Mouse (Mus musculus): ENCODE measurements at regions not wholly inside any gene's neighbourhood (a gene's known extent, or its start where the extent isn't known, plus 50 kb on each side); places are given as distances from the start of the nearest gene placed in this dataset.

- H3K27ac ChIP-seq (replicated peaks; ENCODE audit: low read depth, low read length) = no peak overlapping the region
- H3K4me3 ChIP-seq (ENCODE audit: insufficient read depth, low read depth, low read length) = no peak overlapping the region
- no peaks in the 10 kb centered on the region for H3K4me1 ChIP-seq (ENCODE audit: control insufficient read depth, insufficient read depth, insufficient read length, low read length)
Measured at GRCm38 (mm10) chr10:25051998-25052397, 124.7 kb upstream of the Arg1 start.

GRCm38 (mm10) chr10:25051368-25051874 lies 124.1 kb upstream of the Arg1 start:
- H3K4me1 ChIP-seq (ENCODE audit: control insufficient read depth, insufficient read depth, insufficient read length, low read length) = no peaks in the 10 kb centered on the region
- no peak overlapping the region for H3K27ac ChIP-seq (replicated peaks; ENCODE audit: low read depth, low read length)
- H3K4me3 ChIP-seq (ENCODE audit: insufficient read depth, low read depth, low read length) = no peak overlapping the region

- Histone ChIP-seq H3K27ac (replicated peaks; ENCODE audit: low read depth, low read length) (no peak overlapping the region), H3K4me3 (ENCODE audit: insufficient read depth, low read depth, low read length) (no peak overlapping the region), H3K4me1 (ENCODE audit: control insufficient read depth, insufficient read depth, insufficient read length, low read length) (no peaks in the 10 kb centered on the region)
Measured at GRCm38 (mm10) chr10:25041221-25041620, 113.9 kb upstream of the Arg1 start.

- no peak overlapping the region for H3K27ac ChIP-seq (replicated peaks; ENCODE audit: low read depth, low read length)
- no peaks in the 10 kb centered on the region for H3K4me1 ChIP-seq (ENCODE audit: control insufficient read depth, insufficient read depth, insufficient read length, low read length)
- H3K4me3 ChIP-seq (ENCODE audit: insufficient read depth, low read depth, low read length) = no peak overlapping the region
Measured at GRCm38 (mm10) chr10:25039926-25040325, 112.6 kb upstream of the Arg1 start.

- H3K4me3 ChIP-seq (ENCODE audit: insufficient read depth, low read depth, low read length) = no peak overlapping the region
- H3K27ac ChIP-seq (replicated peaks; ENCODE audit: low read depth, low read length) = no peak overlapping the region
- no peaks in the 10 kb centered on the region for H3K4me1 ChIP-seq (ENCODE audit: control insufficient read depth, insufficient read depth, insufficient read length, low read length)
Measured at GRCm38 (mm10) chr10:25036928-25037327, 109.6 kb upstream of the Arg1 start.

GRCm38 (mm10) chr10:25035363-25035762 lies 108.1 kb upstream of the Arg1 start:
- no peak overlapping the region for H3K4me3 ChIP-seq (ENCODE audit: insufficient read depth, low read depth, low read length)
- H3K4me1 ChIP-seq (ENCODE audit: control insufficient read depth, insufficient read depth, insufficient read length, low read length) = no peaks in the 10 kb centered on the region
- H3K27ac ChIP-seq (replicated peaks; ENCODE audit: low read depth, low read length) = no peak overlapping the region

- no peak overlapping the region for H3K4me3 ChIP-seq (ENCODE audit: insufficient read depth, low read depth, low read length)
- H3K27ac ChIP-seq (replicated peaks; ENCODE audit: low read depth, low read length) = no peak overlapping the region
- no peaks in the 10 kb centered on the region for H3K4me1 ChIP-seq (ENCODE audit: control insufficient read depth, insufficient read depth, insufficient read length, low read length)
Measured at GRCm38 (mm10) chr10:25032625-25033024, 105.3 kb upstream of the Arg1 start.

GRCm38 (mm10) chr10:25029387-25029915 lies 102.2 kb upstream of the Arg1 start:
- H3K27ac ChIP-seq (replicated peaks; ENCODE audit: low read depth, low read length) = no peak overlapping the region
- no peak overlapping the region for H3K4me3 ChIP-seq (ENCODE audit: insufficient read depth, low read depth, low read length)
- no peaks in the 10 kb centered on the region for H3K4me1 ChIP-seq (ENCODE audit: control insufficient read depth, insufficient read depth, insufficient read length, low read length)

GRCm38 (mm10) chr10:25023601-25024157 lies 96.4 kb upstream of the Arg1 start:
- Histone ChIP-seq H3K4me1 (ENCODE audit: control insufficient read depth, insufficient read depth, insufficient read length, low read length) (no peaks in the 10 kb centered on the region), H3K4me3 (ENCODE audit: insufficient read depth, low read depth, low read length) (no peak overlapping the region), H3K27ac (replicated peaks; ENCODE audit: low read depth, low read length) (no peak overlapping the region)

- no peaks in the 10 kb centered on the region for H3K4me1 ChIP-seq (ENCODE audit: control insufficient read depth, insufficient read depth, insufficient read length, low read length)
- no peak overlapping the region for H3K27ac ChIP-seq (replicated peaks; ENCODE audit: low read depth, low read length)
- no peak overlapping the region for H3K4me3 ChIP-seq (ENCODE audit: insufficient read depth, low read depth, low read length)
Measured at GRCm38 (mm10) chr10:25023044-25023540, 95.8 kb upstream of the Arg1 start.

- Histone ChIP-seq H3K27ac (replicated peaks; ENCODE audit: low read depth, low read length) (no peak overlapping the region), H3K4me1 (ENCODE audit: control insufficient read depth, insufficient read depth, insufficient read length, low read length) (no peaks in the 10 kb centered on the region), H3K4me3 (ENCODE audit: insufficient read depth, low read depth, low read length) (no peak overlapping the region)
Measured at GRCm38 (mm10) chr10:25018946-25019345, 91.7 kb upstream of the Arg1 start.

GRCm38 (mm10) chr10:25017843-25018242 lies 90.6 kb upstream of the Arg1 start:
- H3K27ac ChIP-seq (replicated peaks; ENCODE audit: low read depth, low read length) = no peak overlapping the region
- H3K4me3 ChIP-seq (ENCODE audit: insufficient read depth, low read depth, low read length) = no peak overlapping the region
- H3K4me1 ChIP-seq (ENCODE audit: control insufficient read depth, insufficient read depth, insufficient read length, low read length) = no peaks in the 10 kb centered on the region

GRCm38 (mm10) chr10:25016110-25016509 lies 88.8 kb upstream of the Arg1 start:
- no peak overlapping the region for H3K4me3 ChIP-seq (ENCODE audit: insufficient read depth, low read depth, low read length)
- H3K4me1 ChIP-seq (ENCODE audit: control insufficient read depth, insufficient read depth, insufficient read length, low read length) = no peaks in the 10 kb centered on the region
- H3K27ac ChIP-seq (replicated peaks; ENCODE audit: low read depth, low read length) = no peak overlapping the region

GRCm38 (mm10) chr10:25012129-25012528 lies 84.8 kb upstream of the Arg1 start:
- H3K4me1 ChIP-seq (ENCODE audit: control insufficient read depth, insufficient read depth, insufficient read length, low read length) = no peaks in the 10 kb centered on the region
- no peak overlapping the region for H3K4me3 ChIP-seq (ENCODE audit: insufficient read depth, low read depth, low read length)
- no peak overlapping the region for H3K27ac ChIP-seq (replicated peaks; ENCODE audit: low read depth, low read length)

- Histone ChIP-seq H3K4me1 (ENCODE audit: control insufficient read depth, insufficient read depth, insufficient read length, low read length) (no peaks in the 10 kb centered on the region), H3K27ac (replicated peaks; ENCODE audit: low read depth, low read length) (no peak overlapping the region), H3K4me3 (ENCODE audit: insufficient read depth, low read depth, low read length) (no peak overlapping the region)
Measured at GRCm38 (mm10) chr10:25001299-25001698, 74.0 kb upstream of the Arg1 start.
